Mouse (Mus musculus) monocyte, adult 2 months (primary cell): ENCODE results near the gene Prl8a9.

Experiments
- DNase-seq, 2 experiments: peaks; one replicate each; pipeline ENCODE4 v3.0.0; 2022; ENCODE audit warnings: low spot score in 2 of 2, low read depth in 1 of 2

The Prl8a9 gene

GRCm38 (mm10) chr13:27564506-27564905, at the start of gene Prl8a9:
Prl8a9 (minus strand) TSS chr13:27564606.
- no peak for DNase-seq

DNA sequence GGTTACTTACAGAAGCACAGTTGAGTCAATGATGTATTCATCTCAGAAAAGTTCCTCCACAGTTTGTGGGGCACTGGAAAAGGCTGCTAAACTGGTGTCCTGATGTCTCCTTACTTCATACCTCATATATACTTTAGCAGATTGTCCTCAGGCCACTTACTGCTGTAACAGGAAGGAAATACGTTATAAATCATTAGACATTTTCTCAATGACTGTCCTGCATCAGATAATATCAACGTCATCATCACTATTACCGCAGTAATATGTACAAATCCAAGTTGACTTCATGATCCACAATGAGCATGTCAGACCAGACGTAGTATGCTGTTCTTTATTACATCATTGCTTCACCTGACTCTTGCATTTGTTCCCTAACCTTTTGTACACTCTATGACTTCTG, 46.1 kb upstream of the Prl8a9 start, which contains the start of gene Prl7b1:
TSS of gene Prl7b1 (minus strand) at position 101 of the 400 bp plus-strand sequence.
- no peak for DNase-seq

GRCm38 (mm10) chr13:27582071-27582470, 17.7 kb upstream of the Prl8a9 start, which contains the start of gene Prl8a1:
Prl8a1 (minus strand) TSS chr13:27582171.
- no peak for DNase-seq

GRCm38 (mm10) chr13:27553336-27553735, 11.1 kb downstream of the Prl8a9 start:
- no peak for DNase-seq

GRCm38 (mm10) chr13:27523156-27523555, 41.2 kb downstream of the Prl8a9 start:
- DNase-seq: no peak

DNA sequence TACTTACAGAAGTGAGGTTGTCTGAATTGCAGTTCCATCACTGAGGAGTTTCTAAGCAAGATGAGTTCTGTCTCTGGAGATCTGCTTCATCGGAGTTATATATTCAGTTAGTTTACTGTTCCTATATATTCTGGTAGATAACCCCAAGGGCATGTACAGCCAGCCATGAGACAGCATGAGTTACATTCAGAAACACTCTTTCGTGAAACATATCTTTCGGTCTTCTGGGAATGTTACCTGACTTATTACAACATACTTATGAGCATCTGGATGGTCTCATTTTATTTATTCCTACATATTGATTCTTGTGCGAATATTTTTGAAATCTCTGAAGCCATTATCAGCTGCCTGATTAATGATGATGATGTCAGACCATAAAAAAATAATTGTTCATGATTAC, 51.3 kb downstream of the Prl8a9 start, which contains the start of gene Prl8a8:
TSS of gene Prl8a8 (minus strand) at position 101 of the 400 bp plus-strand sequence.
- DNase-seq: no peak
